Mouse (Mus musculus): ENCODE data around the gene Ms4a3. TPM values are rescaled to one million over a fixed set of nuclear protein-coding genes. Genes with fewer than 3 reads are reported as not detected.

The Ms4a3 gene
- total and polyA plus RNA-seq, 3 experiments, result not detected

- TF ChIP-seq TAL1 (conservative IDR thresholded peaks at IDR 0.05; ENCODE audit: low read depth, low read length) (no peak), CTCF (IDR thresholded peaks at IDR 0.05; ENCODE audit: low read depth, low read length) (no peak), GATA1 (IDR thresholded peaks at IDR 0.05; ENCODE audit: borderline replicate concordance, low read length) (no peak), POLR2AphosphoS5 (IDR thresholded peaks at IDR 0.05; ENCODE audit: insufficient replicate concordance, low read depth, low read length) (no peak), GATA2 (IDR thresholded peaks at IDR 0.05; ENCODE audit: borderline replicate concordance, low read depth, low read length) (no peak)
- ATAC-seq (ENCODE audit: extremely low read depth, insufficient number of reproducible peaks, low FRiP score, poor library complexity, severe bottlenecking), result no peak
These were observed 17.1 kb downstream of the Ms4a3 start, which contains the start of gene Ms4a2 for GRCm38 (mm10) chr19:11623551-11623950. Ms4a2 (minus strand) TSS chr19:11623719.

GRCm38 (mm10) chr19:11617983-11618382, 22.7 kb downstream of the Ms4a3 start:
- H3K4me3 ChIP-seq (ENCODE audit: low read depth, low read length), result no peak overlapping the region
- H3K27me3 ChIP-seq (ENCODE audit: insufficient read depth, low read length), result no peaks in the 10 kb centered on the region
- TF ChIP-seq GATA1 (IDR thresholded peaks at IDR 0.05; ENCODE audit: borderline replicate concordance, low read length) (no peak), POLR2AphosphoS5 (IDR thresholded peaks at IDR 0.05; ENCODE audit: insufficient replicate concordance, low read depth, low read length) (no peak), GATA2 (IDR thresholded peaks at IDR 0.05; ENCODE audit: borderline replicate concordance, low read depth, low read length) (no peak), CTCF (IDR thresholded peaks at IDR 0.05; ENCODE audit: low read depth, low read length) (no peak)
- H3K4me1 ChIP-seq (ENCODE audit: insufficient read depth, low read depth, low read length), result peaks cover 43% of the 10 kb centered on the region
- no peak for DNase-seq (ENCODE audit: low spot score)
- H3K9me3 ChIP-seq (replicated peaks), result no peaks in the 10 kb centered on the region
- no peaks in the 10 kb centered on the region for H3K36me3 ChIP-seq (replicated peaks)
- ATAC-seq (ENCODE audit: extremely low read depth, insufficient number of reproducible peaks, low FRiP score, poor library complexity, severe bottlenecking), result no peak

More at GRCm38 (mm10) chr19:11623551-11623950, 17.1 kb downstream of the Ms4a3 start, which contains the start of gene Ms4a2:
- no peak for DNase-seq (ENCODE audit: low spot score)
- Histone ChIP-seq H3K36me3 (replicated peaks) (no peaks in the 10 kb centered on the region), H3K4me3 (ENCODE audit: low read depth, low read length) (no peak within 1 kb of the TSS), H3K9me3 (replicated peaks) (no peaks in the 10 kb centered on the region), H3K4me1 (ENCODE audit: insufficient read depth, low read depth, low read length) (peaks cover 39% of the 10 kb centered on the region), H3K27me3 (ENCODE audit: insufficient read depth, low read length) (no peaks in the 10 kb centered on the region)

- ATAC-seq (ENCODE audit: extremely low read depth, insufficient number of reproducible peaks, low FRiP score, poor library complexity, severe bottlenecking) (no peak), DNase-seq (ENCODE audit: low spot score) (no peak)
- no peak for TF ChIP-seq CTCF (IDR thresholded peaks at IDR 0.05; ENCODE audit: low read depth, low read length)
- TF ChIP-seq GATA1 (IDR thresholded peaks at IDR 0.05; ENCODE audit: borderline replicate concordance, low read length), result no peak
- TF ChIP-seq TAL1 (conservative IDR thresholded peaks at IDR 0.05; ENCODE audit: low read depth, low read length), result no peak
- no peak for TF ChIP-seq POLR2AphosphoS5 (IDR thresholded peaks at IDR 0.05; ENCODE audit: insufficient replicate concordance, low read depth, low read length)
- no peak for TF ChIP-seq GATA2 (IDR thresholded peaks at IDR 0.05; ENCODE audit: borderline replicate concordance, low read depth, low read length)
- H3K27me3 ChIP-seq (ENCODE audit: insufficient read depth, low read length), result no peaks in the 10 kb centered on the region
- peaks cover 51% of the 10 kb centered on the region for H3K4me1 ChIP-seq (ENCODE audit: insufficient read depth, low read depth, low read length)
- no peaks in the 10 kb centered on the region for H3K36me3 ChIP-seq (replicated peaks)
- no peaks in the 10 kb centered on the region for H3K9me3 ChIP-seq (replicated peaks)
- H3K4me3 ChIP-seq (ENCODE audit: low read depth, low read length), result no peak overlapping the region
These were observed 25.8 kb downstream of the Ms4a3 start for GRCm38 (mm10) chr19:11614805-11615204.

GRCm38 (mm10) chr19:11613776-11614443, 26.7 kb downstream of the Ms4a3 start:
- no peak for DNase-seq (ENCODE audit: low spot score)
- Histone ChIP-seq H3K27me3 (ENCODE audit: insufficient read depth, low read length) (0 out of 2 replicates have a peak, but pooled peaks cover 2% of the 10 kb centered on the region), H3K9me3 (replicated peaks) (no peaks in the 10 kb centered on the region), H3K4me1 (ENCODE audit: insufficient read depth, low read depth, low read length) (peaks cover 50% of the 10 kb centered on the region), H3K4me3 (ENCODE audit: low read depth, low read length) (no peak overlapping the region; the same call in 1 of the 2 replicates), H3K36me3 (replicated peaks) (no peaks in the 10 kb centered on the region)
- no peak for ATAC-seq (ENCODE audit: extremely low read depth, insufficient number of reproducible peaks, low FRiP score, poor library complexity, severe bottlenecking)
- TF ChIP-seq GATA1 (IDR thresholded peaks at IDR 0.05; ENCODE audit: borderline replicate concordance, low read length) (no peak), POLR2AphosphoS5 (IDR thresholded peaks at IDR 0.05; ENCODE audit: insufficient replicate concordance, low read depth, low read length) (no peak), GATA2 (IDR thresholded peaks at IDR 0.05; ENCODE audit: borderline replicate concordance, low read depth, low read length) (no peak)

GRCm38 (mm10) chr19:11613084-11613483, 27.6 kb downstream of the Ms4a3 start:
- H3K36me3 ChIP-seq (replicated peaks), result no peaks in the 10 kb centered on the region
- ATAC-seq (ENCODE audit: extremely low read depth, insufficient number of reproducible peaks, low FRiP score, poor library complexity, severe bottlenecking) (peak; percentile 47), DNase-seq (ENCODE audit: low spot score) (peak; percentile 3)
- no peaks in the 10 kb centered on the region for H3K9me3 ChIP-seq (replicated peaks)
- H3K4me3 ChIP-seq (ENCODE audit: low read depth, low read length), result no peak overlapping the region; the same call in 1 of the 2 replicates
- 0 out of 2 replicates have a peak, but pooled peaks cover 2% of the 10 kb centered on the region for H3K27me3 ChIP-seq (ENCODE audit: insufficient read depth, low read length)
- TF ChIP-seq GATA2 (IDR thresholded peaks at IDR 0.05; ENCODE audit: borderline replicate concordance, low read depth, low read length) (no peak), GATA1 (IDR thresholded peaks at IDR 0.05; ENCODE audit: borderline replicate concordance, low read length) (no peak), TAL1 (conservative IDR thresholded peaks at IDR 0.05; ENCODE audit: low read depth, low read length) (peak; percentile 61; the same call in 1 of the 2 replicates), POLR2AphosphoS5 (IDR thresholded peaks at IDR 0.05; ENCODE audit: insufficient replicate concordance, low read depth, low read length) (no peak)
- peaks cover 42% of the 10 kb centered on the region for H3K4me1 ChIP-seq (ENCODE audit: insufficient read depth, low read depth, low read length)

- ATAC-seq (ENCODE audit: extremely low read depth, insufficient number of reproducible peaks, low FRiP score, poor library complexity, severe bottlenecking), result peak; percentile 54
- Histone ChIP-seq H3K36me3 (replicated peaks) (no peaks in the 10 kb centered on the region), H3K27me3 (ENCODE audit: insufficient read depth, low read length) (0 out of 2 replicates have a peak, but pooled peaks cover 2% of the 10 kb centered on the region), H3K9me3 (replicated peaks) (no peaks in the 10 kb centered on the region), H3K4me1 (ENCODE audit: insufficient read depth, low read depth, low read length) (peaks cover 36% of the 10 kb centered on the region), H3K4me3 (ENCODE audit: low read depth, low read length) (no peak overlapping the region)
- TF ChIP-seq CTCF (IDR thresholded peaks at IDR 0.05; ENCODE audit: low read depth, low read length) (no peak), TAL1 (conservative IDR thresholded peaks at IDR 0.05; ENCODE audit: low read depth, low read length) (peak; percentile 74), GATA1 (IDR thresholded peaks at IDR 0.05; ENCODE audit: borderline replicate concordance, low read length) (no peak), GATA2 (IDR thresholded peaks at IDR 0.05; ENCODE audit: borderline replicate concordance, low read depth, low read length) (no peak)
- peak; percentile 16 for DNase-seq (ENCODE audit: low spot score)
These were observed 28.4 kb downstream of the Ms4a3 start for GRCm38 (mm10) chr19:11612293-11612692.

Data from G1E (cell line).